Mouse (Mus musculus): ENCODE results near the gene Gcsh. TPM values are rescaled to one million over a fixed set of nuclear protein-coding genes. Genes with fewer than 3 reads are reported as not detected.

Gcsh gene
- total RNA-seq, 2 experiments from 2014 or later = 72.1 to 80.8 TPM

GRCm38 (mm10) chr8:116934976-116935375 lies 58.4 kb downstream of the Gcsh start:
- no peak for ATAC-seq (replicated peaks; ENCODE audit: low FRiP score, low TSS enrichment, poor library complexity, severe bottlenecking)

Other genes starting within 250 kb of the Gcsh start
- gene Cmc2, start 72.1 kb downstream of the Gcsh start, total RNA-seq (2014; fragmentation: Nextera tagmentation) = 45.4 and 48.0 TPM in 2 replicates
- gene Cmc2, start 72.1 kb downstream of the Gcsh start, total RNA-seq (2017) = 51.6 and 53.3 TPM in 2 replicates
- 48.4 and 59.1 TPM in 2 replicates for gene Cenpn, start 71.8 kb downstream of the Gcsh start, total RNA-seq (2014; fragmentation: Nextera tagmentation)
- 44.1 and 44.8 TPM in 2 replicates for gene Cenpn, start 71.8 kb downstream of the Gcsh start, total RNA-seq (2017)
- gene Atmin, start 50.1 kb downstream of the Gcsh start, total RNA-seq (2014; fragmentation: Nextera tagmentation) = 15.5 and 19.7 TPM in 2 replicates
- 10.9 and 18.4 TPM in 2 replicates for gene Atmin, start 50.1 kb downstream of the Gcsh start, total RNA-seq (2017)
- gene 1700030J22Rik, start 14.6 kb downstream of the Gcsh start, total RNA-seq (2014; fragmentation: Nextera tagmentation) = 0.64 TPM in 1 of 2 replicates, not detected in the other
- 0.38 TPM in 1 of 2 replicates, not detected in the other for gene 1700030J22Rik, start 14.6 kb downstream of the Gcsh start, total RNA-seq (2017)
- 0.42 TPM in 1 of 2 replicates, not detected in the other for gene Pkd1l2, start 88.9 kb upstream of the Gcsh start, total RNA-seq (2014; fragmentation: Nextera tagmentation)
- gene Pkd1l2, start 88.9 kb upstream of the Gcsh start, total RNA-seq (2017) = not detected in 2 replicates
- gene Bco1, start 102.3 kb upstream of the Gcsh start, total RNA-seq (2014; fragmentation: Nextera tagmentation) = 1.8 TPM in 1 of 2 replicates, not detected in the other
- gene Bco1, start 102.3 kb upstream of the Gcsh start, total RNA-seq (2017) = 0.08 and 0.09 TPM in 2 replicates
- 9.9 and 14.3 TPM in 2 replicates for gene Gan, start 164.6 kb upstream of the Gcsh start, total RNA-seq (2014; fragmentation: Nextera tagmentation)
- 4.4 and 6.6 TPM in 2 replicates for gene Gan, start 164.6 kb upstream of the Gcsh start, total RNA-seq (2017)